Mouse (Mus musculus) activated CD4-positive, CD25-positive, alpha-beta regulatory T cell, adult 4 months (primary cell): ENCODE results near the gene Sec62. TPM values are rescaled to one million over a fixed set of nuclear protein-coding genes. Genes with fewer than 3 reads are reported as not detected.
"Not testable (repeated sequence)": the region's sequence is repeated elsewhere in the genome, so short reads cannot be mapped to it uniquely, and the experiment has no call there.

Experiments
- ATAC-seq: one replicate; pipeline ENCODE4 v1.8.0; 2017
- polyA plus RNA-seq, 2 experiments: library from polyadenylated mRNA; unstranded; fragments of 100-300 nt; shearing (Covaris generic); gene quantifications; one replicate each; pipeline ENCODE4 v1.2.1; 2017

Gene Sec62
- polyA plus RNA-seq, 2 experiments from 2014 or later = 48.3 to 83.7 TPM

GRCm38 (mm10) chr3:30833254-30833653 is 40.6 kb downstream of the Sec62 start:
- no peak for ATAC-seq

GRCm38 (mm10) chr3:30845755-30846154 is 53.1 kb downstream of the Sec62 start:
- ATAC-seq = no peak

- ATAC-seq = no peak
Measured at GRCm38 (mm10) chr3:30847413-30847812, 54.7 kb downstream of the Sec62 start.

- no peak for ATAC-seq
Measured at GRCm38 (mm10) chr3:30851422-30851821, 58.7 kb downstream of the Sec62 start.

GRCm38 (mm10) chr3:30853596-30853995 is 60.9 kb downstream of the Sec62 start:
- ATAC-seq = no peak

GRCm38 (mm10) chr3:30855604-30856458 is 63.2 kb downstream of the Sec62 start, which contains the start of gene Gpr160:
TSS of gene Gpr160 (plus strand) at chr3:30855950.
- peak; percentile 82 for ATAC-seq

- ATAC-seq = not testable (repeated sequence)
Measured at GRCm38 (mm10) chr3:30859599-30859998, 66.9 kb downstream of the Sec62 start.

GRCm38 (mm10) chr3:30860705-30861104 is 68.0 kb downstream of the Sec62 start:
- no peak for ATAC-seq

- no peak for ATAC-seq
Measured at GRCm38 (mm10) chr3:30863712-30864435, 71.2 kb downstream of the Sec62 start.

- no peak for ATAC-seq
Measured at GRCm38 (mm10) chr3:30864640-30865039, 72.0 kb downstream of the Sec62 start.

GRCm38 (mm10) chr3:30868176-30868575 is 75.5 kb downstream of the Sec62 start:
- ATAC-seq = no peak

GRCm38 (mm10) chr3:30868625-30869024 is 76.0 kb downstream of the Sec62 start:
- no peak for ATAC-seq

- ATAC-seq = no peak
Measured at GRCm38 (mm10) chr3:30869995-30870394, 77.3 kb downstream of the Sec62 start.

Other genes starting within 250 kb of the Sec62 start
- not detected for gene Mecom, start 244.9 kb upstream of the Sec62 start, polyA plus RNA-seq
- gene Actrt3, start 192.9 kb upstream of the Sec62 start, polyA plus RNA-seq = under 1 TPM in 1 of 2 experiments, not detected in 1; 0.24 TPM
- 10 to 100 TPM; 26.4 to 28.0 TPM for gene Mynn, start 190.8 kb upstream of the Sec62 start, polyA plus RNA-seq
- not detected for gene Lrriq4, start 148.4 kb upstream of the Sec62 start, polyA plus RNA-seq
- gene Lrrc34, start 145.0 kb upstream of the Sec62 start, polyA plus RNA-seq = under 1 TPM in 1 of 2 experiments, not detected in 1; 0.24 TPM
- gene Lrrc31, start 93.0 kb upstream of the Sec62 start, polyA plus RNA-seq = not detected
- under 1 TPM in 1 of 2 experiments, not detected in 1; 0.44 TPM for gene Samd7, start 46.6 kb upstream of the Sec62 start, polyA plus RNA-seq
- gene Gpr160, start 63.1 kb downstream of the Sec62 start, polyA plus RNA-seq = 1 to 10 TPM; 2.6 to 3.5 TPM
- gene Phc3, start 176.5 kb downstream of the Sec62 start, polyA plus RNA-seq = 10 to 100 TPM; 45.9 to 48.0 TPM
- gene Prkci, start 202.9 kb downstream of the Sec62 start, polyA plus RNA-seq = 1 to 10 TPM; 1.2 to 1.9 TPM